Mouse (Mus musculus): Measurements from ENCODE around the gene Ubxn11.

The Ubxn11 gene

GRCm38 (mm10) chr4:134090521-134091224 is 11.7 kb upstream of the Ubxn11 start:
- no peak for DNase-seq (ENCODE audit: low spot score in 2 of 2)

DNA sequence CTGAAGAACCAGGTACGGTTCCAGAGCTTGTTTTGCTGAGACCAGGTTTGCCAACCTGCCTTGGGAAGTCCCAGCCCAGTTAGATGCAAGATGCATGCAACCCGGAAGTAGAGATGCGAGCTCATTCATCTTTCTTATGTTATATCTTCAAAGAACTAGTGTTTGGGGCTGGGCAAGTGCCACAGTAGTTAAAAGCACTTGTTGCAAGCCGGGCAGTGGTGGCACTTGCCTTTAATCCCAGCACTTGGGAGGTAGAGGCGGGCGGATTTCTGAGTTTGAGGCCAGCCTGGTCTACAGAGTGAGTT is 11.2 kb upstream of the Ubxn11 start:
- DNase-seq (ENCODE audit: low spot score in 2 of 2): no peak

- peak; percentile 36 to 45 for DNase-seq (ENCODE audit: low spot score in 2 of 2)
Observed at GRCm38 (mm10) chr4:134092382-134093288, 9.7 kb upstream of the Ubxn11 start.

DNA sequence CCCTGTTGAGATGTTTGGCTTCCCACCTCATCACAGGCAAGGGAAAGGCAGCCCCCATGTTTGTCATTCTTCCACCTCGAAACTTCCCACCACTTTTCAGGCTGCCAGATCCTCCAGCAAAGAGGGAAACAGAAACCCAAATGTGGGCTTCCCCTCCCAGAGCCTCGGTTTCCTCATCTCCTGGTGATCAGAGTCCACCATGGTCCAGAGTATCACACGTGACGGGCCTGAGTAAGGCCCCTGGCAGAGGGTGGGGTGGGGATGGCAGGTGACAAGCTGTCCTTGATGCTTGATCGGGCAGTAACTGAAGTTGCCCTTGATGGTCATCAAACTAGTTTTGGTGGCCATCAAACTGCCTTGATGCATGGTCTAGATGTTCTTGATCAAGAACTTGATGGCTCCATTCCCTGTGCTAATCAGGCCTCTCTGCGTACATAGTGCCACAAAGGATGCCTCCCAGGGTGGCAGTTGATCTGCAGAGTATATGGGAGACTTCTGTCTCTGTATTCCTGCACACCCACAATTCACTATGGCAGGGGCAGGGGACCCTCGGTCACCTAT is 8.3 kb upstream of the Ubxn11 start:
- no peak for DNase-seq (ENCODE audit: low spot score in 2 of 2)

GRCm38 (mm10) chr4:134094923-134095547 is 7.3 kb upstream of the Ubxn11 start, which contains the start of gene Cd52:
Cd52 (minus strand) TSS chr4:134095082.
- no peak for DNase-seq (ENCODE audit: low spot score in 2 of 2)

- DNase-seq (ENCODE audit: low spot score in 2 of 2): no peak
Observed at GRCm38 (mm10) chr4:134096120-134096519, 6.2 kb upstream of the Ubxn11 start.

DNA sequence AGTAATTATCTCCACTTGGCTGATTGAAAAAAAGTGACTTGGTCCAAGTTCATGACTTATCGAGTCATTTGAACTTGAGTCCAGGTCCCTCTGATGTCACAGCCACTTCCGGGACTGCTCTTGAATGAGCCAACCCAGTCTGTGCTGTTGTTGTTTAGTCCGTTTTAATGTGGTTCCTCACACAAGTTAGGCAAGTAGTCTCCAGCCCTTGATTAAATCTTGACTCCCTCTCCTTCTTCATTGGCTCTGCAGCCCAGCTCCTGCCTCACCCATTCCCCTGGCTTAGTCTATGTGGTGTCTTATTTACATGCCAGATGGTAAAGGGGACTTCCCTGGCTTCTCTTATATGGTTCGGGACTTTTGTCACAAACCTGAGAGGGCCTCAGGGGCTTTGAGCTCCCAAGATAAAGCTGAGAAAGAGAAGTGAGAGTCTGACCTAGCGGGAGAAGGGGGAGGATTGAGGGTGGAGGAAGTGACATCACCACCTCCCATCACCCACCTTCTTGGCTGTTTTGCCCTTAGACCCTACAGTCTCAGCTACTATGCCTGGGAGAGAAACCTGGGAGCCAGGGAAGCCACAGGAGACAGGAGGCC is 5.3 kb upstream of the Ubxn11 start:
- no peak for DNase-seq (ENCODE audit: low spot score in 2 of 2)

GRCm38 (mm10) chr4:134098628-134099027 is 3.7 kb upstream of the Ubxn11 start:
- no peak for DNase-seq (ENCODE audit: low spot score in 2 of 2)

DNA sequence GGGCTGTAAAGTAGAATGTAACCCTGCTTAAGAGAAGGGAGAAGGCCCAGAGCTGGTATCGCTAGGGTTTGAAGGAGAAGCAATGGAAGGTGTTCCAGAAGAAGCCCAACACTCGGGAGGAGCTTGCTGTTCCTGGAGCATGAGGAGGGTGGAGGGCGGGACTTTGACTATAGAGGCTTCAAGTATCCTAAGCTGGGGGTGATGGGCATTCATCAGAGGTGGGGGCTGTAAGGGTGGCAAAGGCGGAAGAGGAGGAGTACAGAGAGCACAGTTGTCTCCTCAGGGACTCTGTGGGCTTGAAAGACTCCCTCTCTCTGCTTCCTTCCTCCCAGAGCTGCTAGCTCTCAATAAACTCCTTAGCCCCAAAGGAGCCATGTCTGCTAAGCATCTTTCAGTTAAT is 2.1 kb upstream of the Ubxn11 start:
- no peak for DNase-seq (ENCODE audit: low spot score in 2 of 2)

- DNase-seq (ENCODE audit: low spot score in 2 of 2): no peak
Observed at GRCm38 (mm10) chr4:134102742-134103119, 361 bp downstream of the Ubxn11 start.

- DNase-seq (ENCODE audit: low spot score in 2 of 2): no peak
Observed at GRCm38 (mm10) chr4:134106105-134106504, 3.7 kb downstream of the Ubxn11 start.

GRCm38 (mm10) chr4:134107730-134108129 is 5.4 kb downstream of the Ubxn11 start:
- DNase-seq (ENCODE audit: low spot score in 2 of 2): no peak

DNA sequence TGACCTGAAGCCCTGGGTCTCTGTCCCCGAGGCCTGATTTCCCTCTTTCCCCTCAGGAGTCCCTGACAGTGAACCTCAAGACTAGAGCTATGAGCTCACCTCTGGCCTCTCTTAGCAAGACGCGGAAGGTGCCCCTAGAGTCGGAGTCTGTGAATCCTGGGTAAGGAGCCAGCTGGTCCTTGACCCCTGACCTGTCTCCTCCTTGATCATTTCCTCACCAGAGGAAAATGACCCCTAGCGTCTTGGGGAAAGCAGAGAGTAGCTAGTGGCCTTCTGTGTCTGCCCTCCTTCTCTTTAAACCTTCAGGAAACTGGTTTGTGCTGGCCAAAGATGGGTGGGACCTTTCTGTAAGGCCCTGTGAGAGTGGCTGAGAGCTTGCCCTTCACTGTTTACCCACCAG is 5.8 kb downstream of the Ubxn11 start:
- DNase-seq (ENCODE audit: low spot score in 2 of 2): no peak

GRCm38 (mm10) chr4:134110653-134111052 is 8.3 kb downstream of the Ubxn11 start:
- DNase-seq (ENCODE audit: low spot score in 2 of 2): no peak

DNA sequence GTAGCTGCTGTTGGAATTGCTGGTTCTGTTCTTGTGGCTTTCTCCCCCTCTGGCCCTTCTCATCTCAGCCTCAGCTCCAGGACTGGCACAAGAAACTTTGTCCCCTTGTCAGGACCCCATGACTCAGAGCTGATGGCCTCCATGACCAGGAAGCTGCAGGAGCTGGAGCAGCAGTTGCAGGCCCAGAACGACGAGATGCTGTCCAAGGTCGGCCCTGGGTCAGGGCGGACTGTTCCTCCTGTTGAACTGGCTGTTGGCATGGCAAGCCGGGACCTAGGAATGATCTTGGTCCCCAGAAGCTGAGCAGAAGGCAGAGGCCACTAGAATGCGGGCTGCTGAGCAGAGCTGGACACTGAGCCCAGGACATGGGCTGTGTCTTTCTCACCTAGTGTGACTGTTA is 10.0 kb downstream of the Ubxn11 start:
- no peak for DNase-seq (ENCODE audit: low spot score in 2 of 2)

- DNase-seq (ENCODE audit: low spot score in 2 of 2): no peak
Observed at GRCm38 (mm10) chr4:134113356-134113994, 11.1 kb downstream of the Ubxn11 start.

DNA sequence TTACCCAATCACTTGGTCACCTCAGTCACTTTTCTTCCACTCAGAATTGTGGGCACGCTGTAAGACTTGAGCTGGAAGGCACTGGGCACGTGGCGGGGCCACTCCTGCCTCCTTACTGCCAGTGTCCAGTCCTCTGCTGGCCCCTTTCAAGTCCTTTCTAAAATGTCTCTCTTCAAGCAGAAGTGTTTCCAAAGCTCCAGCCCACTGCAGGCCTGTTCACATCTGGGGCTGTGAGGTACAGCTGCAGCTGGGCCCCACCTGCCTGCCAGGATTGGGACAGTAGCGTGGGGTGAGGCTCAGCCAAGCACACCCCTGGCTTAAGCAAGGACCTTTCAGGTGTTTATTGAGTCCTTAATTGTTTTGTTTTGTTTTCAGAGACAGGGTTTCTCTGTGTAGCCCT is 11.7 kb downstream of the Ubxn11 start:
- no peak for DNase-seq (ENCODE audit: low spot score in 2 of 2)

GRCm38 (mm10) chr4:134115215-134116144 is 13.1 kb downstream of the Ubxn11 start:
- no peak for DNase-seq (ENCODE audit: low spot score in 2 of 2)

- no peak for DNase-seq (ENCODE audit: low spot score in 2 of 2)
Observed at GRCm38 (mm10) chr4:134116501-134116900, 14.1 kb downstream of the Ubxn11 start.

GRCm38 (mm10) chr4:134117012-134117411 is 14.6 kb downstream of the Ubxn11 start:
- DNase-seq (ENCODE audit: low spot score in 2 of 2): no peak
